Mouse (Mus musculus) forelimb bud, embryonic 11.5 days (tissue): ENCODE data around the gene Cd160.

Source experiments
- DNase-seq: peaks from one replicate; pipeline ENCODE4 v3.0.0-alpha.2; 2012; ENCODE audit warnings: low read depth, low spot score

Cd160 gene

GRCm38 (mm10) chr3:96828984-96829383, at the start of gene Cd160, which contains the start of gene Pdzk1:
TSS of gene Cd160 (minus strand) at chr3:96829351.
TSS of gene Pdzk1 (plus strand) at chr3:96829284.
- DNase-seq: no peak

GRCm38 (mm10) chr3:96874808-96875571, 45.8 kb upstream of the Cd160 start:
- no peak for DNase-seq

- no peak for DNase-seq
Observed at GRCm38 (mm10) chr3:96872501-96872900, 43.4 kb upstream of the Cd160 start.

GRCm38 (mm10) chr3:96871070-96871469, 41.9 kb upstream of the Cd160 start:
- no peak for DNase-seq

- no peak for DNase-seq
Observed at GRCm38 (mm10) chr3:96870270-96870669, 41.1 kb upstream of the Cd160 start.

- no peak for DNase-seq
Observed at GRCm38 (mm10) chr3:96869091-96869490, 39.9 kb upstream of the Cd160 start.

GRCm38 (mm10) chr3:96868566-96868965, 39.4 kb upstream of the Cd160 start:
- no peak for DNase-seq

GRCm38 (mm10) chr3:96867863-96868262, 38.7 kb upstream of the Cd160 start:
- no peak for DNase-seq

GRCm38 (mm10) chr3:96860498-96860897, 31.3 kb upstream of the Cd160 start:
- DNase-seq: no peak

GRCm38 (mm10) chr3:96855833-96856232, 26.7 kb upstream of the Cd160 start:
- DNase-seq: no peak

GRCm38 (mm10) chr3:96854376-96854775, 25.2 kb upstream of the Cd160 start:
- DNase-seq: no peak

GRCm38 (mm10) chr3:96852561-96852960, 23.4 kb upstream of the Cd160 start:
- DNase-seq: no peak

- no peak for DNase-seq
Observed at GRCm38 (mm10) chr3:96849168-96849727, 20.1 kb upstream of the Cd160 start.

- no peak for DNase-seq
Observed at GRCm38 (mm10) chr3:96848470-96848869, 19.3 kb upstream of the Cd160 start.

- DNase-seq: no peak
Observed at GRCm38 (mm10) chr3:96847661-96848060, 18.5 kb upstream of the Cd160 start.

- DNase-seq: no peak
Observed at GRCm38 (mm10) chr3:96846985-96847384, 17.8 kb upstream of the Cd160 start.

- DNase-seq: no peak
Observed at GRCm38 (mm10) chr3:96845806-96846205, 16.7 kb upstream of the Cd160 start.

- DNase-seq: no peak
Observed at GRCm38 (mm10) chr3:96845191-96845590, 16.0 kb upstream of the Cd160 start.

- DNase-seq: no peak
Observed at GRCm38 (mm10) chr3:96838996-96839645, 10.0 kb upstream of the Cd160 start.

GRCm38 (mm10) chr3:96836414-96836813, 7.3 kb upstream of the Cd160 start:
- no peak for DNase-seq

GRCm38 (mm10) chr3:96834587-96835348, 5.6 kb upstream of the Cd160 start:
- no peak for DNase-seq

- DNase-seq: no peak
Observed at GRCm38 (mm10) chr3:96832930-96833329, 3.8 kb upstream of the Cd160 start.
